Mouse (Mus musculus): ENCODE measurements around the gene Mob4.

GRCm38 (mm10) chr1:55131424-55132014 lies 488 bp downstream of the Mob4 start:
- no peak for TF ChIP-seq POLR2A (IDR thresholded peaks at IDR 0.05; ENCODE audit: borderline replicate concordance, low read depth, low read length)
- no peak for TF ChIP-seq CTCF (IDR thresholded peaks at IDR 0.05; ENCODE audit: low read depth, low read length)
